Mouse (Mus musculus): ENCODE data around the gene Rnf41. TPM values are rescaled to one million over a fixed set of nuclear protein-coding genes. Genes with fewer than 3 reads are reported as not detected.

Gene Rnf41
- total and polyA plus RNA-seq, 2 experiments from 2014 or later = 24.0 to 27.1 TPM

DNA sequence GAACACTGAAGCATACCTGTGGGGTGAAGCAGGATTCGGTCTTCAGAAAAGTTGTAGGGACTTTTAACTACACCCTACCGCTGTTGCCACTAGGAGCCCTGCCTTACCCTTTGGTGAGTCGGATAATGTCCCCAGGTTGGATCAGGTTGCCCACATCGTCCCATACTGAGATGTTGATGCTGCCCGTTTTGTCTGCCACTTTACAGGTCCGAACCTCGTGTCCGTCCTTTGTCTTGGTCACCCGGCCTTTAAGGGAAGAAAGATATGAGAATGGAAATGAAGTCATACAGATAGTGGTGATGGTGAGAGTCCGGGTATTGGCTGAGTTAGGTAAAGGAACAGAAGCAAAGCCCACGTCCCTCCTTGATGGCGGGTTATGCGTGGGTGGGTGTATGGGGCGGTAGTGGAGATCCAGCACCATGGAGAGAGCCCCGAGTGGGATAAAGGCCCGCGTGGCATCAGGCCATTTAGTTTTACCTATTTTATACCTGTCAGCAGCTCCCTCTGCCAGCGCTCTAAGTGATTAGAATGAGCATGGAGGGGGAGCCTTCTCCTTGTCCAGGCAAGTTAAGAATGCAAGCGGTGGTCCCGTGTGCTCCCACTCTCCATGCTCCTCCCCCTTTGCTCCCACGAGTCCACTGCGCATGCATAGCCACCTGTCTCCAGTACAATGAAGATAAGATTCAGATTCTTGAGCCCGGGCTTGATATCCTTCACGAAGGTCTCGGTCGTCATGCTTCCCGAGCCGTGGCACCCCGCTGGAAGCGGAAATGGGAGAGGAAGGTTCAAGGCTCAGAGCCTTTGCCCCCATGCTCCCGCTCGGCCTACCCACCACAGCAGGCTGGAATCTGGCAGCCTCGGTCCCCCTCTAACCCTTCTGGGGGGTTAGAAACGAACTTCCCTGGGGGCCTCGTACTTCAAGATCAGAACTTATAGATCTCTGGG lies 2.6 kb upstream of the Rnf41 start:
- Histone ChIP-seq H3K4me2 (ENCODE audit: low read depth, low read length) (peak overlapping the region; percentile 95), H3K9ac (replicated peaks; ENCODE audit: low read depth, low read length) (peak overlapping the region; percentile 73), H3K4me1 (ENCODE audit: control insufficient read depth, insufficient read depth) (peaks cover 13% of the 10 kb centered on the region), H3K27ac (ENCODE audit: low read depth) (peak overlapping the region; percentile 65), H3K4me3 (ENCODE audit: low read depth, low read length) (peak overlapping the region; percentile 74), H3K36me3 (replicated peaks; ENCODE audit: control insufficient read depth, insufficient read depth, low read length) (peaks cover 8% of the 10 kb centered on the region), H3K27me3 (ENCODE audit: control insufficient read depth, insufficient read depth, low read length) (no peaks in the 10 kb centered on the region), H3K9me3 (replicated peaks; ENCODE audit: control insufficient read depth, low read length) (no peaks in the 10 kb centered on the region)
- TF ChIP-seq CTCF (IDR thresholded peaks at IDR 0.05; ENCODE audit: low read depth) (no peak), EP300 (IDR thresholded peaks at IDR 0.05; ENCODE audit: low read depth) (no peak)
- peak; percentile 10 for DNase-seq (ENCODE audit: low spot score)
- WGBS = 15% methylated on average over 35 of the region's 35 CpGs
- ATAC-seq (ENCODE audit: insufficient read depth, low read depth) = no peak

DNA sequence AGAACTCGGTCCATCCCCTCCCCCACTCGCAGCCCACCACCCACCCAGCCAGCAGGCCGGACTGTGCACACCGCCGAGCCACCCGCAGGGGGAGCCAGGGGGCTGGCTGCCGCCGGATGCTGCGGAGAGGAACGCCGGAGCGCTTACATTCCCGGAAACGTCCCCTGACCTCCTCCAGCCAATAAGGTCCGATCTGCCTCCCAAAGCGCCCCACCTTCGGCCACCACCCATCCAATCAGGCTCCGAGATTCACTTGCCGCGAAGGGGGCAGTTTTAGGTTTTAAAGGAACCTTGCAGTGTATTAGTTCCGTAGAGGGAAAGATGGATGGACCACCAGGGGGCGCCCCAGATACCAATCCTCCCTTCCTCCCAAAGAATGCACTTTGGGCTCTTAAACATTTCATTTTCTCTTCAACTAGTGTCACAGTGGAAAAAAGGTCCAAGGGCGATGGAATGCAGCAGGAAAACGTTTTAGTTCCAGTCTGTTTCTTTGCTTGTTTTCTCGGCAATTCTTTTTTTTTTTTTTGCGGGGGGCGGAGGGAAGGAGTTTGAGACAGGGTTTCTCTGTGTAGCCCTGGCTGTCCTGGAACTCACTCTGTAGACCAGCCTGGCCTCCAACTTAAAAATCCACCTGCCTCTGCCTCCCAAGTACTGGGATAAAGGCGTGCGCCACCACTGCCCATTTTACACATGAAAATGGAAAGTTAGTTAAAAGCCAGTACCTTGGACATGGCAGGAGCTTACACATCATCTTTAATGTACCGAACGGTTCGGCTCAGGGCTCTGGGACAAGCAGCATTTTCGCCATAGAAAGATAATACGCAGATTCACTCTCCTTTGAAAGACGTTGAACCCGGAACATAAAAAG lies 1.5 kb upstream of the Rnf41 start:
- WGBS = 4% methylated on average over 36 of the region's 36 CpGs
- peak overlapping the region; percentile 90 for H3K27ac ChIP-seq (ENCODE audit: low read depth)
- peak overlapping the region; percentile 92 for H3K4me3 ChIP-seq (ENCODE audit: low read depth, low read length)
- H3K9ac ChIP-seq (replicated peaks; ENCODE audit: low read depth, low read length) = peak overlapping the region; percentile 73
- peak overlapping the region; percentile 95 for H3K4me2 ChIP-seq (ENCODE audit: low read depth, low read length)
- H3K27me3 ChIP-seq (ENCODE audit: control insufficient read depth, insufficient read depth, low read length) = no peaks in the 10 kb centered on the region
- ATAC-seq (ENCODE audit: insufficient read depth, low read depth) (peak; percentile 90), DNase-seq (ENCODE audit: low spot score) (peak; percentile 99)
- H3K9me3 ChIP-seq (replicated peaks; ENCODE audit: control insufficient read depth, low read length) = no peaks in the 10 kb centered on the region
- H3K36me3 ChIP-seq (replicated peaks; ENCODE audit: control insufficient read depth, insufficient read depth, low read length) = peaks cover 13% of the 10 kb centered on the region
- TF ChIP-seq EP300 (IDR thresholded peaks at IDR 0.05; ENCODE audit: low read depth) (no peak; the same call in 1 of the 2 replicates), CTCF (IDR thresholded peaks at IDR 0.05; ENCODE audit: low read depth) (peak; percentile 53)
- peaks cover 13% of the 10 kb centered on the region for H3K4me1 ChIP-seq (ENCODE audit: control insufficient read depth, insufficient read depth)

DNA sequence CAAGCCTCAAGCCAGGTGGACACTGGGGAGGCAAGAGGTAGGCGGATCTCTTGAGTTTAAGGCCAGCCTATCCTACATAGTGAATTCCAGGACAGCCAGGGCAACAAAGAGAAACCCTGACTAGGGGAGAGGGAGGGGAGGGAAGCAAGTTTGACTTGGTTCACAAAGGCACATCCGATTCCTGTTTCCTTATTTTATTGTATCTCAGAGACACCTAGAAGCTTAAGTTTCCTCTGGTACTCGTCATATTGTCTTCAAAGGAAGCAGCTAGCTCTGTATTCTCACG lies 954 bp upstream of the Rnf41 start:
- peaks cover 19% of the 10 kb centered on the region for H3K36me3 ChIP-seq (replicated peaks; ENCODE audit: control insufficient read depth, insufficient read depth, low read length)
- peak overlapping the region; percentile 77 for H3K4me2 ChIP-seq (ENCODE audit: low read depth, low read length)
- ATAC-seq (ENCODE audit: insufficient read depth, low read depth) = no peak
- peaks cover 13% of the 10 kb centered on the region for H3K4me1 ChIP-seq (ENCODE audit: control insufficient read depth, insufficient read depth)
- peak overlapping the region; percentile 90 for H3K27ac ChIP-seq (ENCODE audit: low read depth)
- no peaks in the 10 kb centered on the region for H3K27me3 ChIP-seq (ENCODE audit: control insufficient read depth, insufficient read depth, low read length)
- H3K4me3 ChIP-seq (ENCODE audit: low read depth, low read length) = peak overlapping the region; percentile 92; the same call in 1 of the 2 replicates
- TF ChIP-seq EP300 (IDR thresholded peaks at IDR 0.05; ENCODE audit: low read depth) = no peak
- no peak for TF ChIP-seq CTCF (IDR thresholded peaks at IDR 0.05; ENCODE audit: low read depth)
- DNase-seq (ENCODE audit: low spot score) = no peak
- WGBS = 25% methylated on average over 4 of the region's 4 CpGs
- no peaks in the 10 kb centered on the region for H3K9me3 ChIP-seq (replicated peaks; ENCODE audit: control insufficient read depth, low read length)
- no peak overlapping the region for H3K9ac ChIP-seq (replicated peaks; ENCODE audit: low read depth, low read length)

DNA sequence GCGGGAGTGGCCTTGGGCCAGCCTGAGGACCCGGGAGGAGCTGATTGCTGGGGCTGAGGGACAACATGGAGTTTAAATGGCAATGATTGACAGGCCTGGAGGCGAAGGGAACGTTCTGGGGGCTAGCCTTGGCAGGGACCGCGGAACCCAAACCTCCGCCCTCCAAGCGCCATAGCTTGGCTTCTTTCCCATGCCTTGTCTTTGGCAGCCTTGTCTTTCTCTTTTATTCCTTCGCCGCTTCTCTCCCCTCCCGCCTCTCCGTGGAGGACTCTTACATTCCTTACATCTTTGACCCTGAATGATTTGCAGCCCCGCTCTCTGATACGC lies 561 bp downstream of the Rnf41 start:
- DNase-seq (ENCODE audit: low spot score) = peak; percentile 50

DNA sequence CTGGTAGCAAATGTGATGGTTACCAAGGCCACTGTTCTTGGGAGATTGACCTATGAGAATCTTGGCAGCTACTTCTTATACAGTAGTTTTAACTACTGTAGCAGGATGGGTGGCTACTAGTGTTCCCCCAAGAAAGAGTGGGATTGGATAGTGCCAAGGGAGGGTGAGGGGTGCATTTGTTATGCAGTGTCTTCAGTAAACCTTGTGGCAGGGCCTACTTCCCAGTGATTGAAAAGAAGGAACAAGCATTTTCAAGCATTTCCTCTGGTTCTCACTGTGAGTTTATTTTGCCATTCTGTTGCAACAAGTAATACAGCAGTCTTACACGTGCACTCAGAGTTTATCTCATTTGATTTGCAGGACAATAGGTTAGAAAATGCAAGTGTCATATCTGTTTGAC lies 1.1 kb downstream of the Rnf41 start:
- TF ChIP-seq EP300 (IDR thresholded peaks at IDR 0.05; ENCODE audit: low read depth) = no peak
- TF ChIP-seq CTCF (IDR thresholded peaks at IDR 0.05; ENCODE audit: low read depth) = no peak
- Histone ChIP-seq H3K27ac (ENCODE audit: low read depth) (peak overlapping the region; percentile 90; the same call in 1 of the 2 replicates), H3K4me1 (ENCODE audit: control insufficient read depth, insufficient read depth) (peaks cover 13% of the 10 kb centered on the region), H3K4me3 (ENCODE audit: low read depth, low read length) (peak overlapping the region; percentile 92), H3K27me3 (ENCODE audit: control insufficient read depth, insufficient read depth, low read length) (no peaks in the 10 kb centered on the region), H3K9ac (replicated peaks; ENCODE audit: low read depth, low read length) (peak overlapping the region; percentile 84; the same call in 1 of the 2 replicates), H3K36me3 (replicated peaks; ENCODE audit: control insufficient read depth, insufficient read depth, low read length) (peaks cover 30% of the 10 kb centered on the region), H3K9me3 (replicated peaks; ENCODE audit: control insufficient read depth, low read length) (no peaks in the 10 kb centered on the region), H3K4me2 (ENCODE audit: low read depth, low read length) (peak overlapping the region; percentile 77)
- ATAC-seq (ENCODE audit: insufficient read depth, low read depth) = no peak
- WGBS = 17% methylated on average over 1 of the region's 1 CpGs
- no peak for DNase-seq (ENCODE audit: low spot score)

More for the DNA sequence above, 561 bp downstream of the Rnf41 start:
- Histone ChIP-seq H3K4me2 (ENCODE audit: low read depth, low read length) (peak overlapping the region; percentile 77), H3K4me1 (ENCODE audit: control insufficient read depth, insufficient read depth) (peaks cover 13% of the 10 kb centered on the region), H3K27ac (ENCODE audit: low read depth) (peak overlapping the region; percentile 90), H3K36me3 (replicated peaks; ENCODE audit: control insufficient read depth, insufficient read depth, low read length) (peaks cover 32% of the 10 kb centered on the region), H3K27me3 (ENCODE audit: control insufficient read depth, insufficient read depth, low read length) (no peaks in the 10 kb centered on the region), H3K9ac (replicated peaks; ENCODE audit: low read depth, low read length) (peak overlapping the region; percentile 84), H3K4me3 (ENCODE audit: low read depth, low read length) (peak overlapping the region; percentile 92), H3K9me3 (replicated peaks; ENCODE audit: control insufficient read depth, low read length) (no peaks in the 10 kb centered on the region)
- TF ChIP-seq CTCF (IDR thresholded peaks at IDR 0.05; ENCODE audit: low read depth) (no peak), EP300 (IDR thresholded peaks at IDR 0.05; ENCODE audit: low read depth) (no peak)
- 1% methylated on average over 14 of the region's 14 CpGs for WGBS
- ATAC-seq (ENCODE audit: insufficient read depth, low read depth) = peak; percentile 5; the same call in 1 of the 2 replicates

Data from heart, postnatal 0 days (tissue).